Mouse (Mus musculus) bone marrow, adult 2 months (tissue): Measurements from ENCODE around the gene Dtl. TPM values are rescaled to one million over a fixed set of nuclear protein-coding genes. Genes with fewer than 3 reads are reported as not detected.

ENCODE experiments used
- H3K27ac ChIP-seq: fragments of 200-500 bp; 2 replicates; pipeline ENCODE4 v1.5.1; 2012; ENCODE audit warnings: low read depth, mild to moderate bottlenecking, control low read depth, inconsistent platforms, low read length; ENCODE audit not compliant: control insufficient read depth, poor library complexity, insufficient read depth
- H3K4me1 ChIP-seq: fragments of 200-500 bp; 2 replicates; pipeline ENCODE4 v1.6.1; 2011; ENCODE audit warnings: low read length; ENCODE audit not compliant: control insufficient read depth, insufficient read depth
- H3K4me3 ChIP-seq: fragments of 200-500 bp; replicated peaks from 2 replicates; pipeline ENCODE3; 2011; ENCODE audit warnings: mild to moderate bottlenecking, low read depth, low read length, control low read depth; ENCODE audit not compliant: control insufficient read depth
- CTCF ChIP-seq: fragments of 200-500 bp; IDR thresholded peaks from 2 replicates; pipeline ENCODE4 v1.5.1; 2011; ENCODE audit warnings: low read length, control low read depth; ENCODE audit not compliant: control insufficient read depth, insufficient read depth
- POLR2A ChIP-seq: fragments of 200-500 bp; IDR thresholded peaks from 2 replicates; pipeline ENCODE4 v1.6.1; 2011; ENCODE audit warnings: low read depth, mild to moderate bottlenecking, control low read depth, low read length, borderline replicate concordance; ENCODE audit not compliant: control insufficient read depth
- WGBS: fragments of 180-500 bp; shearing (Covaris S2); methylation state at CpG from one replicate; pipeline ENCODE4 v1.1.7; 2018; 5-methylcytosine and 5-hydroxymethylcytosine counted together
- polyA plus RNA-seq: library from polyadenylated mRNA; stranded (reverse); fragments of >200 nt; gene quantifications from 2 replicates; pipeline ENCODE4 v1.2.4, GENCODE M21; 2011; ENCODE audit warnings: low replicate concordance; ENCODE audit not compliant: missing spikeins, insufficient read depth, insufficient read length

Dtl gene
- polyA plus RNA-seq, 1 experiment = 23.5 TPM

DNA sequence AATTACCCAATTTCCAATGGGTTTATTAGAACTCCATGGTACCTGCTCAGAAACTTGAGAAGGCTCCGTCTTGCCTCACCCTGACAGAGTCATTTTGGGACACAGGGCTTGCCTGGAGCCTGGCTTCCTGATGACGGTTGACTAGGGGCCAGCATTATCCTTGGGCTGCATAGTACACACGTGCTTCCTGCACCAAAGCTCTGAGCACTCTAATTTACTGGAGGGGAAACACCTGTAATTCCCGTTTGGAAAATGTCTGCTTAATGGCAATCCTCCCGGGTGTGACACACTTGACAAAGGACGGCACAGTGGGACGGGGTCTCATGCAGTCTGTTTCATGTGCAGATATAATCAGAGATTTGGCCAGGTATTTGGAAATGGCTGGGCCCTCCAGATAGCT lies 84.9 kb downstream of the Dtl start:
- Histone ChIP-seq H3K4me1 (no peaks in the 10 kb centered on the region), H3K27ac (no peak overlapping the region), H3K4me3 (no peak overlapping the region)
- WGBS = 69% methylated on average over 7 of the region's 7 CpGs
- TF ChIP-seq CTCF (no peak), POLR2A (no peak)

Other genes starting within 250 kb of the Dtl start
- 4.9 and 8.3 TPM in 2 replicates for gene Tmem206, start 249.6 kb downstream of the Dtl start, polyA plus RNA-seq
- gene Ppp2r5a, start 172.3 kb downstream of the Dtl start, polyA plus RNA-seq = 71.0 and 96.6 TPM in 2 replicates
- gene Ints7, start 92 bp upstream of the Dtl start, polyA plus RNA-seq = 21.0 and 32.1 TPM in 2 replicates
- 5.9 and 21.1 TPM in 2 replicates for gene Lpgat1, start 142.3 kb upstream of the Dtl start, polyA plus RNA-seq
- gene Nek2, start 245.9 kb upstream of the Dtl start, polyA plus RNA-seq = 23.5 and 26.9 TPM in 2 replicates